Mouse (Mus musculus): ENCODE measurements at regions not wholly inside any gene's neighbourhood (a gene's known extent, or its start where the extent isn't known, plus 50 kb on each side); places are given as distances from the start of the nearest gene placed in this dataset.

GRCm38 (mm10) chr12:35232322-35232673 lies 185.3 kb downstream of the Snx13 start:
- H3K79me3 ChIP-seq (ENCODE audit: low read depth) = no peaks in the 10 kb centered on the region
- no peaks in the 10 kb centered on the region for H3K79me2 ChIP-seq (ENCODE audit: control insufficient read depth, insufficient read depth)
- no peaks in the 10 kb centered on the region for H3K27me3 ChIP-seq (ENCODE audit: control insufficient read depth, insufficient read depth, insufficient read length)
- no peak for TF ChIP-seq CEBPB (IDR thresholded peaks at IDR 0.05; ENCODE audit: low read depth)
- TF ChIP-seq USF1 (IDR thresholded peaks at IDR 0.05; ENCODE audit: low read depth) = no peak
- no peak for TF ChIP-seq CTCF (IDR thresholded peaks at IDR 0.05; ENCODE audit: control insufficient read depth, insufficient read depth, insufficient read length)
- no peak for TF ChIP-seq MYOG (IDR thresholded peaks at IDR 0.05; ENCODE audit: control insufficient read depth, extremely low read depth, insufficient read length)
- no peak for TF ChIP-seq MYOD1 (IDR thresholded peaks at IDR 0.05; ENCODE audit: control insufficient read depth, insufficient read length, low read depth)
- no peak for TF ChIP-seq MAX (IDR thresholded peaks at IDR 0.05)
- no peak for TF ChIP-seq FOSL1 (IDR thresholded peaks at IDR 0.05; ENCODE audit: insufficient read depth, low read length, poor library complexity, severe bottlenecking)
- no peak overlapping the region for H3ac ChIP-seq (ENCODE audit: control insufficient read depth, insufficient read length, low read depth)
- no peak overlapping the region for H3K4me3 ChIP-seq (ENCODE audit: insufficient read depth, poor library complexity, severe bottlenecking)
- H3K36me3 ChIP-seq (ENCODE audit: control insufficient read depth, insufficient read depth) = no peaks in the 10 kb centered on the region

- H3K79me2 ChIP-seq (ENCODE audit: control insufficient read depth, insufficient read depth) = no peaks in the 10 kb centered on the region
- TF ChIP-seq MYOG (IDR thresholded peaks at IDR 0.05; ENCODE audit: control insufficient read depth, extremely low read depth, insufficient read length) = no peak
- TF ChIP-seq CTCF (IDR thresholded peaks at IDR 0.05; ENCODE audit: control insufficient read depth, insufficient read depth, insufficient read length) = no peak
- no peak for TF ChIP-seq MYOD1 (IDR thresholded peaks at IDR 0.05; ENCODE audit: control insufficient read depth, insufficient read length, low read depth)
- TF ChIP-seq FOSL1 (IDR thresholded peaks at IDR 0.05; ENCODE audit: insufficient read depth, low read length, poor library complexity, severe bottlenecking) = no peak
- TF ChIP-seq MAX (IDR thresholded peaks at IDR 0.05) = no peak
- no peak for TF ChIP-seq USF1 (IDR thresholded peaks at IDR 0.05; ENCODE audit: low read depth)
- TF ChIP-seq CEBPB (IDR thresholded peaks at IDR 0.05; ENCODE audit: low read depth) = no peak
- H3K79me3 ChIP-seq (ENCODE audit: low read depth) = no peaks in the 10 kb centered on the region
Observed at GRCm38 (mm10) chr12:35231414-35232321, 184.7 kb downstream of the Snx13 start.

GRCm38 (mm10) chr12:35220429-35220828 lies 173.4 kb downstream of the Snx13 start:
- TF ChIP-seq CEBPB (IDR thresholded peaks at IDR 0.05; ENCODE audit: low read depth) (no peak), CTCF (IDR thresholded peaks at IDR 0.05; ENCODE audit: control insufficient read depth, insufficient read depth, insufficient read length) (no peak), MAX (IDR thresholded peaks at IDR 0.05) (no peak), FOSL1 (IDR thresholded peaks at IDR 0.05; ENCODE audit: insufficient read depth, low read length, poor library complexity, severe bottlenecking) (no peak), USF1 (IDR thresholded peaks at IDR 0.05; ENCODE audit: low read depth) (no peak), MYOD1 (IDR thresholded peaks at IDR 0.05; ENCODE audit: control insufficient read depth, insufficient read length, low read depth) (no peak), MYOG (IDR thresholded peaks at IDR 0.05; ENCODE audit: control insufficient read depth, extremely low read depth, insufficient read length) (no peak)
- Histone ChIP-seq H3K36me3 (ENCODE audit: control insufficient read depth, insufficient read depth) (no peaks in the 10 kb centered on the region), H3K4me3 (ENCODE audit: insufficient read depth, poor library complexity, severe bottlenecking) (no peak overlapping the region)

More at GRCm38 (mm10) chr12:35231414-35232321, 184.7 kb downstream of the Snx13 start:
- Histone ChIP-seq H3K27me3 (ENCODE audit: control insufficient read depth, insufficient read depth, insufficient read length) (no peaks in the 10 kb centered on the region), H3K4me3 (ENCODE audit: insufficient read depth, poor library complexity, severe bottlenecking) (no peak overlapping the region), H3K36me3 (ENCODE audit: control insufficient read depth, insufficient read depth) (no peaks in the 10 kb centered on the region), H3ac (ENCODE audit: control insufficient read depth, insufficient read length, low read depth) (no peak overlapping the region)

GRCm38 (mm10) chr12:35220002-35220401 lies 173.0 kb downstream of the Snx13 start:
- Histone ChIP-seq H3K27me3 (ENCODE audit: control insufficient read depth, insufficient read depth, insufficient read length) (no peaks in the 10 kb centered on the region), H3K4me3 (ENCODE audit: insufficient read depth, poor library complexity, severe bottlenecking) (no peak overlapping the region), H3K79me3 (ENCODE audit: low read depth) (no peaks in the 10 kb centered on the region), H3ac (ENCODE audit: control insufficient read depth, insufficient read length, low read depth) (no peak overlapping the region), H3K36me3 (ENCODE audit: control insufficient read depth, insufficient read depth) (no peaks in the 10 kb centered on the region), H3K79me2 (ENCODE audit: control insufficient read depth, insufficient read depth) (no peaks in the 10 kb centered on the region)
- TF ChIP-seq MYOG (IDR thresholded peaks at IDR 0.05; ENCODE audit: control insufficient read depth, extremely low read depth, insufficient read length) (no peak), FOSL1 (IDR thresholded peaks at IDR 0.05; ENCODE audit: insufficient read depth, low read length, poor library complexity, severe bottlenecking) (no peak), CEBPB (IDR thresholded peaks at IDR 0.05; ENCODE audit: low read depth) (no peak), USF1 (IDR thresholded peaks at IDR 0.05; ENCODE audit: low read depth) (no peak)

More at GRCm38 (mm10) chr12:35220429-35220828, 173.4 kb downstream of the Snx13 start:
- no peaks in the 10 kb centered on the region for H3K79me3 ChIP-seq (ENCODE audit: low read depth)
- H3K27me3 ChIP-seq (ENCODE audit: control insufficient read depth, insufficient read depth, insufficient read length) = no peaks in the 10 kb centered on the region
- no peaks in the 10 kb centered on the region for H3K79me2 ChIP-seq (ENCODE audit: control insufficient read depth, insufficient read depth)
- H3ac ChIP-seq (ENCODE audit: control insufficient read depth, insufficient read length, low read depth) = no peak overlapping the region

- TF ChIP-seq CTCF (IDR thresholded peaks at IDR 0.05; ENCODE audit: control insufficient read depth, insufficient read depth, insufficient read length) = no peak
- no peak for TF ChIP-seq MAX (IDR thresholded peaks at IDR 0.05)
- TF ChIP-seq USF1 (IDR thresholded peaks at IDR 0.05; ENCODE audit: low read depth) = no peak
- no peak for TF ChIP-seq CEBPB (IDR thresholded peaks at IDR 0.05; ENCODE audit: low read depth)
- TF ChIP-seq MYOG (IDR thresholded peaks at IDR 0.05; ENCODE audit: control insufficient read depth, extremely low read depth, insufficient read length) = no peak
- no peak for TF ChIP-seq MYOD1 (IDR thresholded peaks at IDR 0.05; ENCODE audit: control insufficient read depth, insufficient read length, low read depth)
- TF ChIP-seq FOSL1 (IDR thresholded peaks at IDR 0.05; ENCODE audit: insufficient read depth, low read length, poor library complexity, severe bottlenecking) = no peak
- no peak overlapping the region for H3ac ChIP-seq (ENCODE audit: control insufficient read depth, insufficient read length, low read depth)
- no peaks in the 10 kb centered on the region for H3K27me3 ChIP-seq (ENCODE audit: control insufficient read depth, insufficient read depth, insufficient read length)
- no peak overlapping the region for H3K4me3 ChIP-seq (ENCODE audit: insufficient read depth, poor library complexity, severe bottlenecking)
- H3K79me3 ChIP-seq (ENCODE audit: low read depth) = no peaks in the 10 kb centered on the region
- H3K79me2 ChIP-seq (ENCODE audit: control insufficient read depth, insufficient read depth) = no peaks in the 10 kb centered on the region
- no peaks in the 10 kb centered on the region for H3K36me3 ChIP-seq (ENCODE audit: control insufficient read depth, insufficient read depth)
Observed at GRCm38 (mm10) chr12:35216725-35217124, 169.7 kb downstream of the Snx13 start.
